Mouse (Mus musculus): ENCODE results near the gene Rnft2. TPM values are rescaled to one million over a fixed set of nuclear protein-coding genes. Genes with fewer than 3 reads are reported as not detected.

The Rnft2 gene
- polyA plus RNA-seq, 1 experiment, result 2.0 TPM

DNA sequence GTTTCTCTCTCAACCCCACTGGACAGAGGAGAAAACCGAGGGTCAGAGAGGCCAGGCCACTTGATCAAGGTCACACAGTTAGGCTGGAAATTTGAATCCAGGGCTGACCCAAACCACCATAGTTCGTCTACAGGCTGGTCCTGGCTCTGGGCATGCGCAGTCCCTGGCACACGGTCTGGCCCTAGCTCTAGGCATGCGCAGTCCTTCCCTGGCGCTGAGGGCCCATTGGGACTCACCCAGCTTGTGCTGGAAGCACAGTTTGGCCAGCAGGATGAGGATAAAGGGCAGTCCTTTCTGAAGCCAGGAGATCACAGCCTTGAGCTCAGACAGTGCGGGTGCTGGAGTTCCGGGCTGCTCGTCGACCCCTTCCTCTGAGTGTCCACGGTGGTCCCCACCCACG, 8.0 kb downstream of the Rnft2 start:
- 86% methylated on average over 12 of the region's 12 CpGs for WGBS
- no peak overlapping the region for H3K4me3 ChIP-seq (ENCODE audit: control insufficient read depth, insufficient read depth, low read length)
- TF ChIP-seq CTCF (IDR thresholded peaks at IDR 0.05; ENCODE audit: borderline replicate concordance, control insufficient read depth, extremely low read depth, insufficient read depth, low read length, poor library complexity) (no peak), POLR2A (IDR thresholded peaks at IDR 0.05; ENCODE audit: control insufficient read depth, extremely low read depth, insufficient read depth, low read length, poor library complexity) (no peak)
- no peaks in the 10 kb centered on the region for H3K27me3 ChIP-seq (ENCODE audit: control insufficient read depth, insufficient read depth, low read length)
- no peaks in the 10 kb centered on the region for H3K36me3 ChIP-seq (ENCODE audit: control insufficient read depth, insufficient read depth, low read length)
- no peak overlapping the region for H3K27ac ChIP-seq (ENCODE audit: control insufficient read depth, insufficient read depth, low read length)
- no peak for DNase-seq
- H3K4me1 ChIP-seq (replicated peaks; ENCODE audit: control insufficient read depth, insufficient read depth, low read length), result no peaks in the 10 kb centered on the region

DNA sequence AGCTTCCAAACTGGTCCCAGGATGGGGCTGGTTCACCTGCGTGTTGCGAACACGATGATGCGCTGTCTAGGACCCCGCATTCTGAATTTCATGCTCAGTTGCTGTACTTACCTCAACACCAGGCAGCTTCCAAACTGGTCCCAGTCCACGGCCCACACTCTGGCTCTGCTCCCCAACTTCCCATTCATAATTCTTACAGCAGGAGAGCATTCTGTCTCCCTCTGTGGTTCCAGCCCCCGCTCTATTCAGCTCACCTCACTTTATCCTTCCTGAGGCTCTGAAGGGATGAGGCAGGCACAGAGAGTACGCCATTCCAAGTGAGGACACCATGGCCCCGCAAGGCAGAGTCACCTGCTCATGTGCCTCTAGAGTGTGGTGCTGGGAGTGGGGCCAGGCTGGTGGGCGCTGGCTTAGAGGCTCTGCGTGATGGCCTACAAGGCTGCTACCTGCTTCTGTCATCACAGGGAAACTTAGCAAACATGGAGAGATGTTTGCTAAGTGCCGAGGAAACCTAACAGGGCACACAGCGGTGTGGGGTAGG, 14.8 kb downstream of the Rnft2 start:
- Histone ChIP-seq H3K36me3 (ENCODE audit: control insufficient read depth, insufficient read depth, low read length) (no peaks in the 10 kb centered on the region), H3K27me3 (ENCODE audit: control insufficient read depth, insufficient read depth, low read length) (no peaks in the 10 kb centered on the region), H3K27ac (ENCODE audit: control insufficient read depth, insufficient read depth, low read length) (no peak overlapping the region), H3K4me3 (ENCODE audit: control insufficient read depth, insufficient read depth, low read length) (no peak overlapping the region), H3K4me1 (replicated peaks; ENCODE audit: control insufficient read depth, insufficient read depth, low read length) (no peaks in the 10 kb centered on the region)
- TF ChIP-seq POLR2A (IDR thresholded peaks at IDR 0.05; ENCODE audit: control insufficient read depth, extremely low read depth, insufficient read depth, low read length, poor library complexity) (no peak), CTCF (IDR thresholded peaks at IDR 0.05; ENCODE audit: borderline replicate concordance, control insufficient read depth, extremely low read depth, insufficient read depth, low read length, poor library complexity) (no peak)
- no peak for DNase-seq
- WGBS, result 94% methylated on average over 13 of the region's 13 CpGs

DNA sequence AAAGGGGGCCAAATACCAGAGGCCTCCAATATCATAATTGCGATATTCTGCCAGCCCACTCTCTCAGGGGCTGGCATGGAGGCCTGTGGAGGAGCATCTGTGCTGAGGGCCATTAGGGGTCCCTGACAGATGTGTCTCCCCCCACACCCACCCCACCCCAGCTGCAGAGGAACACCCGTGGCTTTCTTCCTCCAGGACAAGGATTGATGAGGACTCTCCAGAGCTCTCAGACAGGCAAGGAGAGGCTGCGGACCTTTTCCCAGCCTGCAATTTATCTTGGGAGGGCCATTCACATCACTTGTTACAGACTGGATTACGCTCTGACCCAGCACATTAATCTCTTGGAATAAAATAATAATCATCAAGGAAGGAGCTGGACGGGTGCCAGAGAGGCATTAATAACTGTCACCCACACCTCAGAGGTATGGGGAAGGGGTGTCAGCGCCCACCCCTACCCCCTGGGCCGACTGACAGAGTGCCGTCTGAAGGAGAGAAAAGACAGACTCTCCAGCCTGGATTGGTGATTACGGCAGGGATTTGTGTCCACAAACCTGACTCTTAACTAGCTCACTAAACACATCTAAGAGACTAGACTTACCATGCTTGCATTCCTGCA, 21.7 kb downstream of the Rnft2 start:
- Histone ChIP-seq H3K27me3 (ENCODE audit: control insufficient read depth, insufficient read depth, low read length) (no peaks in the 10 kb centered on the region), H3K36me3 (ENCODE audit: control insufficient read depth, insufficient read depth, low read length) (no peaks in the 10 kb centered on the region), H3K4me1 (replicated peaks; ENCODE audit: control insufficient read depth, insufficient read depth, low read length) (no peaks in the 10 kb centered on the region), H3K27ac (ENCODE audit: control insufficient read depth, insufficient read depth, low read length) (no peak overlapping the region), H3K4me3 (ENCODE audit: control insufficient read depth, insufficient read depth, low read length) (no peak overlapping the region)
- WGBS, result 79% methylated on average over 9 of the region's 9 CpGs
- no peak for DNase-seq
- TF ChIP-seq CTCF (IDR thresholded peaks at IDR 0.05; ENCODE audit: borderline replicate concordance, control insufficient read depth, extremely low read depth, insufficient read depth, low read length, poor library complexity), result no peak
- no peak for TF ChIP-seq POLR2A (IDR thresholded peaks at IDR 0.05; ENCODE audit: control insufficient read depth, extremely low read depth, insufficient read depth, low read length, poor library complexity)

DNA sequence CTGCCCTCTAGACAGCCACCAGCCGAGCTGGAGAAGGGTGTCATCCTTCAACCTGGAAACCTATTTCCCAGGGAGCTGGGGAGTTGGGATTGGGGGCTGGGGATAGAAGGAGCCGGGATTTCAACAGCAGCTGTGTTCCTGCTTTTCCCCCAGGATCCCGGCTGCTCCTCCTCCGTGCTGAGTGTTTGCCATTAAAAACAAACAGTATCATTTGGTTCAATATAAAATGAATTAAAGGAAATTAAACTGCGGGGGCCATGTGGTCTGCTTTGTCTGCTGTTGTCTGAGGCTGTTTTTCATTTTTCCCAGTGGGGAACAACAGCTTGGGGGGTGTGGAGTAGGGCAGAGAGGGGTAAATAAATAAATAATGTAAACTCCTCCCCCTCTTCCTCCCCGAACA, 27.5 kb downstream of the Rnft2 start:
- H3K27ac ChIP-seq (ENCODE audit: control insufficient read depth, insufficient read depth, low read length), result no peak overlapping the region
- H3K4me3 ChIP-seq (ENCODE audit: control insufficient read depth, insufficient read depth, low read length), result no peak overlapping the region
- WGBS, result 87% methylated on average over 6 of the region's 6 CpGs
- H3K36me3 ChIP-seq (ENCODE audit: control insufficient read depth, insufficient read depth, low read length), result no peaks in the 10 kb centered on the region
- DNase-seq, result no peak
- H3K27me3 ChIP-seq (ENCODE audit: control insufficient read depth, insufficient read depth, low read length), result no peaks in the 10 kb centered on the region; the same call in 1 of the 2 replicates
- TF ChIP-seq POLR2A (IDR thresholded peaks at IDR 0.05; ENCODE audit: control insufficient read depth, extremely low read depth, insufficient read depth, low read length, poor library complexity) (no peak), CTCF (IDR thresholded peaks at IDR 0.05; ENCODE audit: borderline replicate concordance, control insufficient read depth, extremely low read depth, insufficient read depth, low read length, poor library complexity) (no peak)
- no peaks in the 10 kb centered on the region for H3K4me1 ChIP-seq (replicated peaks; ENCODE audit: control insufficient read depth, insufficient read depth, low read length)

DNA sequence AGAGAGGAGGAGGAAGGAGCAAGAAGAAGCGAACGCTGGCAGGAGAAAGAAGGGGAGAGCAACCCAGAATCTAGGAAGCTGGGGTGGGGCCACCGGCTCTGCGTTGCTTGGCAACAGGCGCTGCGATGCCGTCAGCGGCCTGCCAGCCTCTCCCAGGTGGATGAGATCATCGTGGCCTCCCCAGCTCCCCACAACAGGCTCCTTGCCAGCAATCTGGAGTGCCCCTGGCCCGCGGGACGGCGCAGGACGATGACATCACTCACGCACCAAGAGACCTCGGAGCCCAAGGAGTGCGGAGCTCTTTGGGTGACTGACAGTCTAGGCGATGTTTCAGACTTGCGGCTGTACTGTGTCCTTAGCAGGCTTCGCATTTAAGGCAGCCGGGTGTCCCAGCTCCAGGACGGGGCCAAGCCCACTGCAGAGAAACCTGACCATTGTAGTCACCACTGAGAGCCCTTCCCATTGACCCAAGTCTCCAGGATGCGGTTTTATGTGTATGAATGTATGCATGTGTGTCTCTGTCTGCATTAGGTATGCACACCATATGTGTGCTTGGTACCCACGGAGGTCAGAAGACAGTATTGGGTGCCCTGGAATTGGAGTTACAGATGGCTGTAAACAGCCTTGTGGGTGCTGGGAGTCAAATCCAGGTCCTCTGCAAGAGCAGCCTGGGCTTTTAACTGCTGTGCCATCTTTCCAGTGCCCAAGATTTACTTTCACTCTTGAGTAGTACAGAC, 30.3 kb downstream of the Rnft2 start:
- Histone ChIP-seq H3K27me3 (ENCODE audit: control insufficient read depth, insufficient read depth, low read length) (no peaks in the 10 kb centered on the region; the same call in 1 of the 2 replicates), H3K27ac (ENCODE audit: control insufficient read depth, insufficient read depth, low read length) (no peak overlapping the region), H3K4me3 (ENCODE audit: control insufficient read depth, insufficient read depth, low read length) (no peak overlapping the region), H3K36me3 (ENCODE audit: control insufficient read depth, insufficient read depth, low read length) (no peaks in the 10 kb centered on the region), H3K4me1 (replicated peaks; ENCODE audit: control insufficient read depth, insufficient read depth, low read length) (no peaks in the 10 kb centered on the region)
- TF ChIP-seq CTCF (IDR thresholded peaks at IDR 0.05; ENCODE audit: borderline replicate concordance, control insufficient read depth, extremely low read depth, insufficient read depth, low read length, poor library complexity) (no peak), POLR2A (IDR thresholded peaks at IDR 0.05; ENCODE audit: control insufficient read depth, extremely low read depth, insufficient read depth, low read length, poor library complexity) (no peak)
- DNase-seq, result peak; percentile 6
- WGBS, result 12% methylated on average over 24 of the region's 24 CpGs

DNA sequence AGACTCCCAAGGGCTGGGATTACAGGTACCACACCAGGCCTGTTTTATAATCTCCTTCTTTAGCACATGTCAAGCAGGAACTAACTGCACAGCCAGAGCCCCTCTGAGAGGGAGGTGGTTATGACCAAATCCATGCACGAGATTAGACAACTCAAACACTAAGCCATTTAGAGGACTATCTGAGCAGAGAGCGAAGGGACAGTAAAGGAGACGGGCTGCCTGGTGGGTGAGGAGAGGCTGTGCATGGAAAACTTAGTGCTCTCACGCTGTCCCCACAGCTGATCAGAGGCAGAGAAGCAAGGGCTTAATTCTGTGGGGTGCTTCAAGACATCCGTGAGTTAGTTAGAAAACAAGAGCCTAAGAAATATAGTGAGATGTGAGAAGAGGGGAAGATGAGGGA, 30.9 kb downstream of the Rnft2 start:
- WGBS, result 44% methylated on average over 5 of the region's 5 CpGs
- H3K4me3 ChIP-seq (ENCODE audit: control insufficient read depth, insufficient read depth, low read length), result no peak overlapping the region

More for the DNA sequence above, 30.9 kb downstream of the Rnft2 start:
- no peak overlapping the region for H3K27ac ChIP-seq (ENCODE audit: control insufficient read depth, insufficient read depth, low read length)
- H3K4me1 ChIP-seq (replicated peaks; ENCODE audit: control insufficient read depth, insufficient read depth, low read length), result no peaks in the 10 kb centered on the region
- no peaks in the 10 kb centered on the region; the same call in 1 of the 2 replicates for H3K27me3 ChIP-seq (ENCODE audit: control insufficient read depth, insufficient read depth, low read length)
- TF ChIP-seq CTCF (IDR thresholded peaks at IDR 0.05; ENCODE audit: borderline replicate concordance, control insufficient read depth, extremely low read depth, insufficient read depth, low read length, poor library complexity) (no peak), POLR2A (IDR thresholded peaks at IDR 0.05; ENCODE audit: control insufficient read depth, extremely low read depth, insufficient read depth, low read length, poor library complexity) (no peak)
- no peak for DNase-seq
- no peaks in the 10 kb centered on the region for H3K36me3 ChIP-seq (ENCODE audit: control insufficient read depth, insufficient read depth, low read length)
